Mouse (Mus musculus) bone marrow, adult 2 months (tissue): Measurements from ENCODE around the gene Ubxn1.

Experiments used
- CTCF ChIP-seq: fragments of 200-500 bp; IDR thresholded peaks from 2 replicates; pipeline ENCODE4 v1.5.1; 2011; ENCODE audit warnings: low read length, control low read depth; ENCODE audit not compliant: control insufficient read depth, insufficient read depth
- POLR2A ChIP-seq: fragments of 200-500 bp; IDR thresholded peaks from 2 replicates; pipeline ENCODE4 v1.6.1; 2011; ENCODE audit warnings: low read depth, mild to moderate bottlenecking, control low read depth, low read length, borderline replicate concordance; ENCODE audit not compliant: control insufficient read depth

- TF ChIP-seq CTCF (no peak), POLR2A (no peak)
These were observed 12.3 kb downstream of the Ubxn1 start, which contains the start of the genes Lbhd1 and Gm49403 for GRCm38 (mm10) chr19:8883616-8884015.
